Mouse (Mus musculus): ENCODE data around the gene Lgi4. TPM values are rescaled to one million over a fixed set of nuclear protein-coding genes. Genes with fewer than 3 reads are reported as not detected.

The Lgi4 gene
- total and polyA plus RNA-seq, 3 experiments, result not detected

GRCm38 (mm10) chr7:31034789-31035188 lies 24.4 kb upstream of the Lgi4 start:
- no peak overlapping the region for H3K9ac ChIP-seq (ENCODE audit: insufficient read depth, low read depth)
- no peak overlapping the region for H3K4me3 ChIP-seq (replicated peaks in 1 of 3; ENCODE audit: low read depth in 2 of 3, low read length in 2 of 3, poor library complexity in 1 of 3)
- no peaks in the 10 kb centered on the region for H3K79me2 ChIP-seq (replicated peaks; ENCODE audit: control insufficient read depth, extremely low read depth, insufficient read depth, poor library complexity, severe bottlenecking)
- no peaks in the 10 kb centered on the region for H3K27me3 ChIP-seq (replicated peaks)
- dilution Hi-C loops (cut with MboI; ENCODE audit: extremely low pct_ligation_motif_present, extremely low pct_unique_long_range_greater_than_20kb, low sequenced_read_pairs), result no loop called here
- H3K27ac ChIP-seq (ENCODE audit: insufficient read depth, low read depth), result no peak overlapping the region
- H3K4me2 ChIP-seq (ENCODE audit: insufficient read depth, low read depth, poor library complexity, severe bottlenecking), result no peak overlapping the region
- peak; percentile 48 for DNase-seq (ENCODE audit: extremely low read depth)
- H3K9me3 ChIP-seq (replicated peaks; ENCODE audit: low read length), result no peaks in the 10 kb centered on the region
- H3K4me1 ChIP-seq (ENCODE audit: control insufficient read depth in 1 of 2, insufficient read depth in 2 of 2), result peaks cover 16 to 52% of the 10 kb centered on the region in 2 experiments
- peaks cover 0 to 63% of the 10 kb centered on the region in 2 experiments for H3K36me3 ChIP-seq (replicated peaks in 1 of 2; ENCODE audit: control insufficient read depth in 1 of 2, insufficient read depth in 1 of 2, low read length in 1 of 2)
- in situ Hi-C loops (cut with MboI; ENCODE audit: low pct_ligation_motif_present, low pct_unique_long_range_greater_than_20kb, low sequenced_read_pairs), result no loop called here
- TF ChIP-seq IRF4 (IDR thresholded peaks at IDR 0.05; ENCODE audit: low read depth, low read length) (no peak), PAX5 (IDR thresholded peaks at IDR 0.05; ENCODE audit: low read length) (no peak), MAX (IDR thresholded peaks at IDR 0.05; ENCODE audit: low read length) (no peak), CTCF (conservative IDR thresholded peaks at IDR 0.05 in 1 of 2, IDR thresholded peaks at IDR 0.05 in 1 of 2; ENCODE audit: low read depth in 2 of 2, low read length in 2 of 2) (peak; percentile 16 to 45; a peak in 2 of 4 replicates), ZC3H11A (IDR thresholded peaks at IDR 0.05; ENCODE audit: low read depth, low read length) (no peak), USF1 (IDR thresholded peaks at IDR 0.05; ENCODE audit: low read depth, low read length) (peak; percentile 35; the same call in 1 of the 2 replicates)

DNA sequence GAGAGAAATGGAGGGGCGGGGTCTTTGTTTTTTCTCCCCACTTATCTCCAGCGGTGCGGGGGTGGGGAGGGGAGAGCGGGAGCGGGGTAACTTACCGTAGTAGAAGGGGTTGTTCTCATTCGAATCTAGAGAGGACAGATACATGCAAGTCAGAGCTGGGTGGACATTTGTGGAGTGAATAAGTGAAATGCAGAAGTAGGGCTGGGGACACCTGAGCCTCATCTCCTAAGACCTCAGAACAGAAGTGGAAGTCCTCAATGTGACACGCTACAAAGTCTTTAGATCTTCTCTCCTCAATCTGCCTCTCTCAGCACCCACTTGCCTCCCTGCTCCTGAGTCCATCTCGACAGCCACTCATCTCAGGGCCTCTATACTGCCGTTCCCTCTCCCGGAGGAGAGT lies 23.9 kb upstream of the Lgi4 start:
- no peak overlapping the region for H3K4me3 ChIP-seq (replicated peaks in 1 of 3; ENCODE audit: low read depth in 2 of 3, low read length in 2 of 3, poor library complexity in 1 of 3)
- no peak overlapping the region for H3K9ac ChIP-seq (ENCODE audit: insufficient read depth, low read depth)
- H3K36me3 ChIP-seq (replicated peaks in 1 of 2; ENCODE audit: control insufficient read depth in 1 of 2, insufficient read depth in 1 of 2, low read length in 1 of 2), result peaks cover 0 to 66% of the 10 kb centered on the region in 2 experiments
- H3K9me3 ChIP-seq (replicated peaks; ENCODE audit: low read length), result no peaks in the 10 kb centered on the region
- H3K27me3 ChIP-seq (replicated peaks), result no peaks in the 10 kb centered on the region
- H3K4me1 ChIP-seq (ENCODE audit: control insufficient read depth in 1 of 2, insufficient read depth in 2 of 2), result peaks cover 16 to 56% of the 10 kb centered on the region in 2 experiments
- H3K4me2 ChIP-seq (ENCODE audit: insufficient read depth, low read depth, poor library complexity, severe bottlenecking), result no peak overlapping the region
- DNase-seq (ENCODE audit: extremely low read depth), result no peak
- H3K79me2 ChIP-seq (replicated peaks; ENCODE audit: control insufficient read depth, extremely low read depth, insufficient read depth, poor library complexity, severe bottlenecking), result no peaks in the 10 kb centered on the region
- dilution Hi-C loops (cut with MboI; ENCODE audit: extremely low pct_ligation_motif_present, extremely low pct_unique_long_range_greater_than_20kb, low sequenced_read_pairs), result no loop called here
- TF ChIP-seq MXI1 (IDR thresholded peaks at IDR 0.05; ENCODE audit: low read depth, low read length) (no peak), RCOR1 (conservative IDR thresholded peaks at IDR 0.05; ENCODE audit: low read depth, low read length) (no peak), MYC (IDR thresholded peaks at IDR 0.05; ENCODE audit: low read depth, low read length) (no peak), ETS1 (conservative IDR thresholded peaks at IDR 0.05; ENCODE audit: low read depth, low read length) (no peak), JUN (IDR thresholded peaks at IDR 0.05; ENCODE audit: insufficient read depth, low read depth, low read length) (no peak), ZMIZ1 (IDR thresholded peaks at IDR 0.05; ENCODE audit: low read depth, low read length) (no peak), CHD1 (IDR thresholded peaks at IDR 0.05; ENCODE audit: low read depth, low read length) (no peak), KAT2A (IDR thresholded peaks at IDR 0.05; ENCODE audit: insufficient replicate concordance, low read length) (no peak), RAD21 (IDR thresholded peaks at IDR 0.05; ENCODE audit: low read depth, low read length) (no peak), BHLHE40 (IDR thresholded peaks at IDR 0.05; ENCODE audit: low read depth, low read length) (no peak), ZC3H11A (IDR thresholded peaks at IDR 0.05; ENCODE audit: low read depth, low read length) (no peak)
- H3K27ac ChIP-seq (ENCODE audit: insufficient read depth, low read depth), result no peak overlapping the region
- in situ Hi-C loops (cut with MboI; ENCODE audit: low pct_ligation_motif_present, low pct_unique_long_range_greater_than_20kb, low sequenced_read_pairs), result no loop called here

All from CH12.LX (cell line).